Mouse (Mus musculus): ENCODE data around the gene Tcp11l2. TPM values are rescaled to one million over a fixed set of nuclear protein-coding genes. Genes with fewer than 3 reads are reported as not detected.

The Tcp11l2 gene
- polyA plus RNA-seq, 1 experiment from 2014 or later, result 20.0 TPM

- Histone ChIP-seq H3K4me1 (peaks cover 4% of the 10 kb centered on the region; the same call in 1 of the 2 replicates), H3K4me2 (no peak overlapping the region), H3K4me3 (no peak overlapping the region), H3K9ac (no peak overlapping the region), H3K36me3 (replicated peaks) (0 out of 2 replicates have a peak, but pooled peaks cover 10% of the 10 kb centered on the region), H3K9me3 (no peaks in the 10 kb centered on the region), H3K27me3 (replicated peaks) (no peaks in the 10 kb centered on the region), H3K27ac (0 out of 2 replicates have a peak overlapping the region, but pooled peaks have one; percentile 25)
- 57% methylated on average over 12 of the region's 12 CpGs for WGBS
- peak; percentile 42 for ATAC-seq (replicated peaks)
Measured at GRCm38 (mm10) chr10:84646506-84647102, 70.2 kb downstream of the Tcp11l2 start.

- H3K27ac ChIP-seq, result 0 out of 2 replicates have a peak overlapping the region, but pooled peaks have one; percentile 25
- no peaks in the 10 kb centered on the region for H3K27me3 ChIP-seq (replicated peaks)
Measured at GRCm38 (mm10) chr10:84647264-84647663, 70.8 kb downstream of the Tcp11l2 start.

GRCm38 (mm10) chr10:84648911-84649310 is 72.5 kb downstream of the Tcp11l2 start:
- WGBS, result 85% methylated on average over 4 of the region's 4 CpGs
- Histone ChIP-seq H3K4me1 (peaks cover 4% of the 10 kb centered on the region; the same call in 1 of the 2 replicates), H3K27me3 (replicated peaks) (no peaks in the 10 kb centered on the region), H3K4me3 (no peak overlapping the region), H3K27ac (no peak overlapping the region), H3K4me2 (no peak overlapping the region), H3K9me3 (no peaks in the 10 kb centered on the region), H3K36me3 (replicated peaks) (0 out of 2 replicates have a peak, but pooled peaks cover 15% of the 10 kb centered on the region), H3K9ac (no peak overlapping the region)
- ATAC-seq (replicated peaks), result no peak

More at GRCm38 (mm10) chr10:84647264-84647663, 70.8 kb downstream of the Tcp11l2 start:
- no peak for ATAC-seq (replicated peaks)
- 86% methylated on average over 5 of the region's 5 CpGs for WGBS
- H3K36me3 ChIP-seq (replicated peaks), result 0 out of 2 replicates have a peak, but pooled peaks cover 10% of the 10 kb centered on the region
- H3K9ac ChIP-seq, result no peak overlapping the region
- no peaks in the 10 kb centered on the region for H3K9me3 ChIP-seq
- no peak overlapping the region for H3K4me2 ChIP-seq
- H3K4me3 ChIP-seq, result no peak overlapping the region
- peaks cover 4% of the 10 kb centered on the region; the same call in 1 of the 2 replicates for H3K4me1 ChIP-seq

GRCm38 (mm10) chr10:84654029-84654428 is 77.6 kb downstream of the Tcp11l2 start:
- no peak for ATAC-seq (replicated peaks)
- no peak overlapping the region for H3K27ac ChIP-seq
- H3K4me3 ChIP-seq, result no peak overlapping the region
- no peak overlapping the region for H3K4me2 ChIP-seq
- no peaks in the 10 kb centered on the region for H3K27me3 ChIP-seq (replicated peaks)
- no peak overlapping the region for H3K9ac ChIP-seq
- no peaks in the 10 kb centered on the region for H3K9me3 ChIP-seq
- H3K4me1 ChIP-seq, result peaks cover 15% of the 10 kb centered on the region
- WGBS, result 75% methylated on average over 4 of the region's 4 CpGs
- H3K36me3 ChIP-seq (replicated peaks), result 0 out of 2 replicates have a peak, but pooled peaks cover 7% of the 10 kb centered on the region

GRCm38 (mm10) chr10:84654731-84655130 is 78.3 kb downstream of the Tcp11l2 start:
- H3K27ac ChIP-seq, result no peak overlapping the region
- no peak for ATAC-seq (replicated peaks)
- 0 out of 2 replicates have a peak, but pooled peaks cover 7% of the 10 kb centered on the region for H3K36me3 ChIP-seq (replicated peaks)
- no peaks in the 10 kb centered on the region for H3K27me3 ChIP-seq (replicated peaks)
- WGBS, result 89% methylated on average over 4 of the region's 4 CpGs
- H3K9me3 ChIP-seq, result no peaks in the 10 kb centered on the region
- no peak overlapping the region for H3K4me2 ChIP-seq
- no peak overlapping the region for H3K9ac ChIP-seq
- H3K4me1 ChIP-seq, result peaks cover 15% of the 10 kb centered on the region
- H3K4me3 ChIP-seq, result no peak overlapping the region

- Histone ChIP-seq H3K4me1 (peaks cover 15% of the 10 kb centered on the region), H3K9ac (no peak overlapping the region), H3K4me2 (no peak overlapping the region), H3K27ac (no peak overlapping the region), H3K36me3 (replicated peaks) (0 out of 2 replicates have a peak, but pooled peaks cover 9% of the 10 kb centered on the region), H3K27me3 (replicated peaks) (no peaks in the 10 kb centered on the region), H3K9me3 (no peaks in the 10 kb centered on the region), H3K4me3 (no peak overlapping the region)
- ATAC-seq (replicated peaks), result no peak
- 85% methylated on average over 4 of the region's 4 CpGs for WGBS
Measured at GRCm38 (mm10) chr10:84656618-84657017, 80.2 kb downstream of the Tcp11l2 start.

- ATAC-seq (replicated peaks), result no peak
- Histone ChIP-seq H3K9me3 (no peaks in the 10 kb centered on the region), H3K4me2 (no peak overlapping the region), H3K4me3 (no peak overlapping the region), H3K27ac (0 out of 2 replicates have a peak overlapping the region, but pooled peaks have one; percentile 27), H3K36me3 (replicated peaks) (0 out of 2 replicates have a peak, but pooled peaks cover 11% of the 10 kb centered on the region), H3K27me3 (replicated peaks) (no peaks in the 10 kb centered on the region), H3K9ac (no peak overlapping the region), H3K4me1 (peaks cover 15% of the 10 kb centered on the region)
- WGBS, result 15% methylated on average over 6 of the region's 6 CpGs
Measured at GRCm38 (mm10) chr10:84657437-84658087, 81.1 kb downstream of the Tcp11l2 start.

- no peak overlapping the region for H3K4me2 ChIP-seq
- ATAC-seq (replicated peaks), result no peak
Measured at GRCm38 (mm10) chr10:84658088-84658848, 81.8 kb downstream of the Tcp11l2 start.

GRCm38 (mm10) chr10:84659281-84659680 is 82.9 kb downstream of the Tcp11l2 start:
- whole genome bisulfite sequencing, result 88% methylated on average over 3 of the region's 3 CpGs
- Histone ChIP-seq H3K9me3 (no peaks in the 10 kb centered on the region), H3K27me3 (replicated peaks) (no peaks in the 10 kb centered on the region), H3K4me2 (no peak overlapping the region), H3K4me3 (no peak overlapping the region), H3K36me3 (replicated peaks) (0 out of 2 replicates have a peak, but pooled peaks cover 4% of the 10 kb centered on the region), H3K4me1 (peaks cover 15% of the 10 kb centered on the region), H3K9ac (no peak overlapping the region), H3K27ac (no peak overlapping the region)
- no peak for ATAC-seq (replicated peaks)

More at GRCm38 (mm10) chr10:84658088-84658848, 81.8 kb downstream of the Tcp11l2 start:
- H3K27ac ChIP-seq, result peak overlapping the region; percentile 27; the same call in 1 of the 2 replicates
- H3K27me3 ChIP-seq (replicated peaks), result no peaks in the 10 kb centered on the region
- H3K4me3 ChIP-seq, result no peak overlapping the region
- H3K9me3 ChIP-seq, result no peaks in the 10 kb centered on the region
- H3K9ac ChIP-seq, result no peak overlapping the region
- H3K36me3 ChIP-seq (replicated peaks), result 0 out of 2 replicates have a peak, but pooled peaks cover 9% of the 10 kb centered on the region
- WGBS, result 21% methylated on average over 18 of the region's 18 CpGs
- peaks cover 15% of the 10 kb centered on the region for H3K4me1 ChIP-seq

- 97% methylated on average over 6 of the region's 6 CpGs for WGBS
- H3K4me2 ChIP-seq, result no peak overlapping the region
- H3K4me1 ChIP-seq, result peaks cover 15% of the 10 kb centered on the region
- no peaks in the 10 kb centered on the region for H3K9me3 ChIP-seq
- H3K4me3 ChIP-seq, result no peak overlapping the region
- no peak overlapping the region for H3K27ac ChIP-seq
- no peak overlapping the region for H3K9ac ChIP-seq
- 0 out of 2 replicates have a peak, but pooled peaks cover 4% of the 10 kb centered on the region for H3K36me3 ChIP-seq (replicated peaks)
- no peaks in the 10 kb centered on the region for H3K27me3 ChIP-seq (replicated peaks)
- ATAC-seq (replicated peaks), result no peak
Measured at GRCm38 (mm10) chr10:84662138-84662537, 85.7 kb downstream of the Tcp11l2 start.

All from midbrain, embryonic 15.5 days (tissue).